Mouse (Mus musculus) cortical plate, adult 2 months (tissue): ENCODE measurements at regions not wholly inside any gene's neighbourhood (a gene's known extent, or its start where the extent isn't known, plus 50 kb on each side); places are given as distances from the start of the nearest gene placed in this dataset.

Source experiments
- CTCF ChIP-seq: fragments of 200-500 bp; IDR thresholded peaks from 2 replicates; pipeline ENCODE4 v1.5.1; 2011; ENCODE audit warnings: mild to moderate bottlenecking, control low read depth, low read length; ENCODE audit not compliant: insufficient read depth; ENCODE audit errors: extremely low read depth
- POLR2A ChIP-seq: fragments of 200-500 bp; IDR thresholded peaks from 2 replicates; pipeline ENCODE4 v1.6.1; 2011; ENCODE audit warnings: mild to moderate bottlenecking, low read length, control low read depth; ENCODE audit not compliant: insufficient read depth; ENCODE audit errors: extremely low read depth

DNA sequence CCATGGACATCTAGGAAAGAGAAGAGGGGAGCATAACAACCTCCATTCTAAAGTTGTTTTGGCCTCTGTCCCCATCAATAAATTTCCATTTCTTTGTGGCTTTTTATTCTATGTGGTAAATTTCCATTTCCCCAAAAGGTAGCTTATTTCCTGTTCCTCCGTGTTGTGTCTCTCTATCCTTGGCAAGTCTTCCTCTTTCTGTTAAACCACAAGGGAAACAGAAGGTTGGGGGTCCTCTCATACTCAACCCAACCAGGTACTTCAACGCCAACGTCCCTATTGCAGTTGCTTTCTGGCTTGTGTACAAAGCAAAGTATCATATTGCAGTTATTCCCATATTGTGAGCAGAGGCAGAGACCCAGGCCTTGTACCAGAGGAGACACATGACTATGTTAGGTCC, 434.7 kb upstream of the Pdcd1 start:
- TF ChIP-seq CTCF (no peak), POLR2A (no peak)
